In the genomic region with DNA sequence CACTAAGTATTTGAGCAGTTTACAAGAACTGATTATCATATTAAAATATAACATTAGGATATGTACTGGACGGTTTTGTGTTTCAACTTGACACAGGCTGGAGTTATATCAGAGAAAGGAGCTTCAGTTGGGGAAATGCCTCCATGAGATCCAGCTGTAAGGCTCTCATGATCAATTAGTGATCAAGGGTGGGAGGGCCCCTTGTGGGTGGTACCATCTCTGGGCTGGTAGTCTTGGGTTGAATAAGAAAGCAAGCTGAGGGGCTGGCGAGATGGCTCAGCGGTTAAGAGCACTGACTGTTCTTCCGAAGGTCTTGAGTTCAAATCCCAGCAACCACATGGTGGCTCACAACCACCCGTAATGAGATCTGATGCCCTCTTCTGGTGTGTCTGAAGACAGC, we compare ENCODE assay signal across 5 mouse cellular contexts. TPM values are rescaled to one million over a fixed set of nuclear protein-coding genes. Genes with fewer than 3 reads are reported as not detected.
DNase-seq lines count a peak whose midpoint lies in the region; ATAC-seq and TF ChIP-seq lines count a peak whose summit lies in the region.
"Not testable (repeated sequence)": the region's sequence is repeated elsewhere in the genome, so short reads cannot be mapped to it uniquely, and the experiment has no call there.

No protein-coding gene starts in this region.

- TF ChIP-seq RAD21 in CH12.LX (IDR thresholded peaks at IDR 0.05; ENCODE audit: low read depth, low read length): not testable (repeated sequence)

- DNase-seq in CH12.LX (ENCODE audit: extremely low read depth); kidney, postnatal 0 days (ENCODE audit: low spot score): not testable (repeated sequence)
- peak; percentile 71 for DNase-seq in heart, adult 11 months
- DNase-seq in midbrain, embryonic 11.5 days (ENCODE audit: low spot score, missing footprints): peak; percentile 71

- H3K4me1 ChIP-seq in CH12.LX (ENCODE audit: control insufficient read depth in 1 of 2, insufficient read depth in 2 of 2): peaks cover 34 to 47% of the 10 kb centered on the region in 2 experiments
- H3K4me1 ChIP-seq in kidney, embryonic 15.5 days: peaks cover 49% of the 10 kb centered on the region
- H3K4me1 ChIP-seq in kidney, postnatal 0 days (replicated peaks; ENCODE audit: insufficient read depth, low read length): peaks cover 15% of the 10 kb centered on the region
- not testable (repeated sequence) for H3K4me1 ChIP-seq in midbrain, embryonic 11.5 days (ENCODE audit: control insufficient read depth, insufficient read depth, low read length)

- TF ChIP-seq CTCF in CH12.LX (conservative IDR thresholded peaks at IDR 0.05 in 1 of 2, IDR thresholded peaks at IDR 0.05 in 1 of 2; ENCODE audit: low read depth in 2 of 2, low read length in 2 of 2); kidney, postnatal 0 days (IDR thresholded peaks at IDR 0.05; ENCODE audit: low read depth): not testable (repeated sequence)

- H3K27me3 ChIP-seq in CH12.LX (replicated peaks); kidney, embryonic 15.5 days; kidney, postnatal 0 days (ENCODE audit: insufficient read depth, low read length); midbrain, embryonic 11.5 days (ENCODE audit: control insufficient read depth, insufficient read depth, low read length): not testable (repeated sequence)

- not testable (repeated sequence) for H3K4me3 ChIP-seq in CH12.LX (replicated peaks in 1 of 3; ENCODE audit: low read depth in 2 of 3, low read length in 2 of 3, poor library complexity in 1 of 3); kidney, embryonic 15.5 days (replicated peaks); kidney, postnatal 0 days (replicated peaks; ENCODE audit: low read depth, low read length); midbrain, embryonic 11.5 days (ENCODE audit: low read depth, low read length)

- peaks cover 13 to 20% of the 10 kb centered on the region in 2 experiments for H3K36me3 ChIP-seq in CH12.LX (replicated peaks in 1 of 2; ENCODE audit: control insufficient read depth in 1 of 2, insufficient read depth in 1 of 2, low read length in 1 of 2)
- not testable (repeated sequence) for H3K36me3 ChIP-seq in kidney, embryonic 15.5 days; kidney, postnatal 0 days (ENCODE audit: insufficient read depth, low read length); midbrain, embryonic 11.5 days (ENCODE audit: control insufficient read depth, insufficient read depth, low read length)

- peaks cover 24% of the 10 kb centered on the region for H3K79me2 ChIP-seq in CH12.LX (replicated peaks; ENCODE audit: control insufficient read depth, extremely low read depth, insufficient read depth, poor library complexity, severe bottlenecking)

- in situ Hi-C loops in CH12.LX (cut with MboI; ENCODE audit: low pct_ligation_motif_present, low pct_unique_long_range_greater_than_20kb, low sequenced_read_pairs): not testable (repeated sequence)

- TF ChIP-seq EP300 in CH12.LX (IDR thresholded peaks at IDR 0.05; ENCODE audit: low read length): not testable (repeated sequence)

- 88% methylated on average over 5 of the region's 5 CpGs for WGBS in kidney, embryonic 15.5 days
- WGBS in kidney, postnatal 0 days: 91% methylated on average over 4 of the region's 5 CpGs
- WGBS in midbrain, embryonic 11.5 days: 88% methylated on average over 4 of the region's 5 CpGs

- H3K27ac ChIP-seq in CH12.LX (ENCODE audit: insufficient read depth, low read depth): 0 out of 2 replicates have a peak overlapping the region, but pooled peaks have one; percentile 21
- H3K27ac ChIP-seq in kidney, embryonic 15.5 days: peak overlapping the region; percentile 57; the same call in 1 of the 2 replicates
- 0 out of 2 replicates have a peak overlapping the region, but pooled peaks have one; percentile 31 for H3K27ac ChIP-seq in kidney, postnatal 0 days
- not testable (repeated sequence) for H3K27ac ChIP-seq in midbrain, embryonic 11.5 days (ENCODE audit: low read depth, low read length)

- dilution Hi-C loops in CH12.LX (cut with MboI; ENCODE audit: extremely low pct_ligation_motif_present, extremely low pct_unique_long_range_greater_than_20kb, low sequenced_read_pairs): not testable (repeated sequence)

- not testable (repeated sequence) for ATAC-seq in kidney, embryonic 15.5 days (replicated peaks; ENCODE audit: low FRiP score); kidney, postnatal 0 days (replicated peaks; ENCODE audit: low FRiP score, low read depth); midbrain, embryonic 11.5 days (ENCODE audit: low FRiP score)

- H3K9me3 ChIP-seq in CH12.LX (replicated peaks; ENCODE audit: low read length): peaks cover 13% of the 10 kb centered on the region
- H3K9me3 ChIP-seq in kidney, embryonic 15.5 days (replicated peaks); kidney, postnatal 0 days (replicated peaks; ENCODE audit: low read length); midbrain, embryonic 11.5 days (ENCODE audit: control insufficient read depth, low read length): not testable (repeated sequence)

- not testable (repeated sequence) for H3K4me2 ChIP-seq in CH12.LX (ENCODE audit: insufficient read depth, low read depth, poor library complexity, severe bottlenecking); kidney, embryonic 15.5 days; kidney, postnatal 0 days (ENCODE audit: low read length); midbrain, embryonic 11.5 days

- TF ChIP-seq POLR2A in CH12.LX (IDR thresholded peaks at IDR 0.05; ENCODE audit: low read depth, low read length): not testable (repeated sequence)

- H3K9ac ChIP-seq in CH12.LX (ENCODE audit: insufficient read depth, low read depth); kidney, embryonic 15.5 days; kidney, postnatal 0 days (ENCODE audit: low read depth, low read length); midbrain, embryonic 11.5 days (ENCODE audit: low read length): not testable (repeated sequence)

RNA-seq across cellular contexts. Expression of a gene that starts 12.0 kb away (rescaled TPM):
- total RNA-seq in CH12.LX (2012; rRNA removed) (18.2 and 23.2 TPM in 2 replicates), CH12.LX (2014; rRNA removed) (19.0 and 22.8 TPM in 2 replicates)
- 12.8 and 17.2 TPM in 2 replicates for polyA plus RNA-seq in CH12.LX (2012; ENCODE audit: insufficient read length, low read depth)
- polyA plus RNA-seq in kidney, embryonic 15.5 days (2015; fragmentation: Nextera tagmentation; extraction: Ambion mirVana): 24.2 and 26.5 TPM in 2 replicates
- 44.3 and 48.0 TPM in 2 replicates for polyA plus RNA-seq in kidney, postnatal 0 days (2015; fragmentation: Nextera tagmentation; extraction: Ambion mirVana)
- 0.63 and 0.65 TPM in 2 replicates for polyA plus RNA-seq in midbrain, embryonic 11.5 days (2014; fragmentation: Nextera tagmentation; extraction: Ambion mirVana)

RNA-seq across cellular contexts. Expression of a gene that starts 30.8 kb away (rescaled TPM):
- total RNA-seq in CH12.LX (2012; rRNA removed) (57.1 and 59.8 TPM in 2 replicates), CH12.LX (2014; rRNA removed) (39.7 and 40.4 TPM in 2 replicates)
- polyA plus RNA-seq in CH12.LX (2012; ENCODE audit: insufficient read length, low read depth): 50.1 and 52.8 TPM in 2 replicates
- 119 and 121 TPM in 2 replicates for polyA plus RNA-seq in kidney, embryonic 15.5 days (2015; fragmentation: Nextera tagmentation; extraction: Ambion mirVana)
- 111 and 115 TPM in 2 replicates for polyA plus RNA-seq in kidney, postnatal 0 days (2015; fragmentation: Nextera tagmentation; extraction: Ambion mirVana)
- 94.2 and 94.8 TPM in 2 replicates for polyA plus RNA-seq in midbrain, embryonic 11.5 days (2014; fragmentation: Nextera tagmentation; extraction: Ambion mirVana)
